Mouse (Mus musculus) frontal cortex, adult 2 months (tissue): Measurements from ENCODE around the gene Ralb. TPM values are rescaled to one million over a fixed set of nuclear protein-coding genes. Genes with fewer than 3 reads are reported as not detected.

Experiments used
- DNase-seq, 2 experiments: peaks; one replicate each; pipeline ENCODE4 v3.0.0; 2022; ENCODE audit warnings: low spot score in 1 of 2; ENCODE audit errors: extremely low spot score in 1 of 2
- polyA plus RNA-seq: library from polyadenylated mRNA; depleted of rRNA; stranded (reverse); fragments of >200 nt; gene quantifications from 2 replicates; pipeline ENCODE4 v1.2.3, GENCODE M21; 2012

Ralb gene
- polyA plus RNA-seq, 1 experiment, result 27.7 TPM

DNA sequence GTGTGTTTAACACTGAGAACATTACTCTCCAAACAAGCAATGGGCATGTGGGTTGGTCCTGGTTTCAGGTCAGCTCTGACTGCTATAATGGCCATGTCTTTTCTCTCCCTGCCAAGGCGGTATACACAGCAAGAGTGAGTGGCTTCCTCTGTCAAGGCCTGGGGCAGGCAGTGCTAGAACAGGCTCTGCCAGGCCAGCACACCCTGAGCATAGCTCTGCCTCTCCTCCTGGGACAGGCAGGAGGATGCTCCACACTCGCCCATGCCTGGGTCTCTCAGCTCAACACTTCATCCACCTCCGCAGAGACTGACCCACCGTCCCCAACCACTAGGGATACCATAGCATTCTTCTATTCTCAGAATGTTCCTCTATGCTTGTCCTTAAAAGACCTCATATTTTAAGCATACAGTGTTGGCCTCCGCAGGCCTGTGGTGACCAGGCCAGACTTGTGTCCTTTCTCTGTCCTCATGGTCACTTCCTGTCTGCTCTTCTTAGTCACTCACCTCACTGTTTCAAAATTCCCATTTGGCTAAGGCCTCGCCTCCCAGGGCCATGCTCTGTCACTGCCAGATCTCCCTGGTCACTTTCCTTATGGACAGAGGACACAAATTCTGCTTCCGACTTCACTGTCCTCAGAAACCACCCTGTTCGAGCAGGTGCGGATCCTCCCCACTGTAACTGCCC lies 9.7 kb downstream of the Ralb start:
- no peak for DNase-seq

DNA sequence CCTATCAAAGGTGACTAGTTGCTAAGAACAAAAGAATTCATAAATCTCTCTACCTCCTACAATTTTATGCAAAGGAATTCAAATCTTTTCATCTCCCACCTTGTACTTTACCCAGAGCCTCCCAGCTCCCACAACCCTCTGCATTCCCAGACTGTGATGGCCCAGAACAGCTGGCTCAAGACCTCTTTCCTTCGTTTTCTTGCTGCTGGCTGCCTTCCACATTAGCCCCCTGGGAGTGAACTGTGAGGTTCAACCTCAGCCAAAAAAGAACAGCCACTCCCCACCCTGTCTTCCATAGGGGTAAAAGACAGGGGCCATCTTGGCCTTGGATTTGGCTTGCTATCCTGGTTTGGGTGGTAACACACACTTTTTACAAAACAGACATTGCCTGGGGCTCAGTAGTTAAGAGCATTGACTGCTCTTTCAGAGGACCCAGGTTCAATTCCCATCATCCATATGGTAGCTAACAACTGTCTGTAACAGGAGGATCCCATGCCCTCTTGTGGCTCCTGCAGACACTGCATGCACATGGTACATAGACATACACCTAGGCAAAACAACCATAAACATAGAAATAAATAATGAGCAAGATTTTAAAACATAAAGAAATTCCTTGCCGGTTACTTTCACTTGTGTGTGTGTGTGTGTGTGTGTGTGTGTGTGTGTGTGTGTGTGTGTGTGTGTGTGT lies 10.4 kb downstream of the Ralb start:
- DNase-seq, result no peak

DNA sequence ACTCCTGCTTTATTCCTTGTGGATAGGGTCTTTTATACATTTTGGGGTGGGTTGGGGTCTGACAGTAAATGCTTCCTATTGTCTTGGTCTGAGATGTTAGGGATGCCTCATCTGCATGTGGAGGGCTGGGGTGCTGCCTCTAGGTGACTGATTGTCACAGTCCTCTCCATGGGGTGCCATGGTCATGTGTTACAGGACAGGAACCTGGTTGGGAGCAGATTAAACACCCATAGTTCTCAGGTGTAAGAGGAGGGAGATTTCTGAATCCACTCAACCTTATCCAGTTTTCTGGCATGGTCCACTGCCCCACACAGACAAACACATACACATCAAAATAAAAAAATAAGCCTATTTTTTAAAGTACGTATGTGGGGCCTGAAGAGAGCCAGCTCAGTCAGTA lies 12.1 kb downstream of the Ralb start:
- no peak for DNase-seq

DNA sequence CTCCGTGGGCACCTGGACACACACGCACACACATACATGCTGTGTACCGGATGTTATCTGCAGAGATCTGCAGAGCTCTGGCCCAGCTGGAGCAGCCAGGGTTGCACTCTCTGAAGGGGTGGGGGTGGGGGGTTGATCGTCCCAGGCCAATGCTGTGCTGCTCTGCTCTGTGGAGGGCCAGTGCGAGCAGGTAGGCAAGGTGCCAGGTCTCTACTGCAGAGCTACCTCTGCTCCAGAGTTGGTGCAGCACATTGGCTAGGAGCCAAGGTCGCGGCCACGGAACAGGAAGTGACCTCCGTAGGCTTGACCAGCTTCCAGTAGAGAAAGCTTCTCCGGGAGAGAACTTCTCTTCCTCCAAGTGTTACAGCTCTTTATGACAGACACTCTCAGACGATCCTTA lies 12.5 kb downstream of the Ralb start:
- no peak for DNase-seq

DNA sequence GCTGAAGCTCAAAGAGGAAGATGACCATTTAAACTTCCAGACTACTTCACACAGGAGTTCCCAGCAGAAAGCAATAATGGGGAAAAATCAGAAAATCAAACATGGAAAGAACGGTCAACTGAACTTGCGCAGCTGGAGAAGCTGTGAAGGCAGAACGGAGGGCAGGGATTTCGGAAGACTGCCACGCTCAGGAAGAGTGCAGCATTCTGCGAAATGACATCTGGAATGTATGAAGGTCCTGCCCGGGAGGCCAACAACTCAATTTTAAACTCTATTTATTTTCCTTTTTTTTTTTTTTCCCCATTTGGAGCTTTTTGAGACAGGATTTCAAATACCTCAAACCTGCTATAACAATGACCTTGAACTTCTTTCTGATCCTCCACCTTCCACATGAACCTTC lies 13.8 kb downstream of the Ralb start:
- no peak for DNase-seq

DNA sequence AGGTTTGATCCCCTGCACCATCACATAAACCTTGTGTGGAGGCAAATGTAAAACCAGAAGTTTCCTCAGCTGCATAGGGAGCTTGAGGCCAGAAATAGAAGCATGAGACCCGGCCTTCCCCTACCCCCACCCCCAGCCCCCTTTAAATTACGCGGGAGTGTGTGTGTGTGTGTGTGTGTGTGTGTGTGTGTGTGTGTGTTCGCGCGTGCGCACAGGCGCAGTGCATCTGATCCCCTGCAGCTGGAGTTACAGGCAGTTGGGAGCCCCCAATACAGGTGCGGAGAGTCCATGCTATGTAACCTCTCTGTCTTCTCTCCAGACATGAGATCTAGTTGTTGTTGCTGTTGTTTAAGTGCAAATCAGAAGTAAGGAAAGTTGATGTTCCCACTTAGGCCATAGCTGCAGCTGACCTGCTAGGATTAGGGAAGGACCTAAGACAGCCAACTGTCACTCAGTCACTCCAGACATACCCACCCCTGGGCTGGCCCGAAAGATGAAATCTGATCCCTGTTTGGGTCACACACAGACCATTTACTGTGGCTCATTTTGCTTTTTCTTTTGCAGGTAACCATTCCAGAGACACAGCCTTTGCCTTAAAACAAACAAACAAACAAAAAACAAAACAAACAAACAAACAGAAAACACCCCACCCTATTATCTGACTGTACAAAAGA lies 16.5 kb downstream of the Ralb start:
- DNase-seq, result no peak

DNA sequence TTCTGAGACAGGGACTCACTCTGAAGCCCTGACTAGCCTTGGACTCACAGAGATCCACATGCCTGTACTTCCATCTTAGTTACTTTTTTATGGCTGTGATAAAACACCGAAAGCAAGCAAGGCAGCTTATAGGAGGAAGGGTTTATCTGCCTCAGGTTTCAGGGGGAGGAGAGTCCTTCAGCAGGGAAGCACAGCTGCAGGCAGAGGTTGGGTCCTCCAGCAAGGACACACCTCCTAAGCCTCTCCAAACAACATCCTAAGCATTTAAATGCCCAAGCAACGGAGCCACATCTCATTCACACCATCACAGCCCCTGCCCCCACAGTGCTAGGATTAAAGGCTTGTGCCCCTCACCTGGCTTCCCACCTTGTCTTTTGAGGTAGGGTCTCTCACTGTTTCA lies 18.8 kb downstream of the Ralb start:
- DNase-seq, result no peak

DNA sequence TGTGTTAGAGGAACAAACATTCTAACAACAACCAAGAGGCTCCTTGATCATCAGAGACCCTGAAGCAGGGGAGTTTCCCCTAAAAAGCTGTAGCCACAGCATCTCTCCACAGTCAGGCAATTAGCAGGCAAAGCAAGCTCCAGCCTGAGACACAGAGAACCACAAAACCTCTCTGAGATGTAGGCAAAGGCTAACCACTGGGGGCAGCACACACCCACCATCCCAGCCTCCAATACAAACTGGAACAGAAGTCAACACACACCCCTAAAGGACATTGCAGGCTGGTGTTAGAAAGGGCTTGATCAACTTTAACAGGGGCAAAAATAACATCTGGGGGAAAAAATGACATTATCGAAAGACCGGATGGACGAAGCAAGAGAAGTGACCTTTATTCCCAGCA lies 20.1 kb downstream of the Ralb start:
- peak in 1 of 2 experiments; percentile 45 for DNase-seq

DNA sequence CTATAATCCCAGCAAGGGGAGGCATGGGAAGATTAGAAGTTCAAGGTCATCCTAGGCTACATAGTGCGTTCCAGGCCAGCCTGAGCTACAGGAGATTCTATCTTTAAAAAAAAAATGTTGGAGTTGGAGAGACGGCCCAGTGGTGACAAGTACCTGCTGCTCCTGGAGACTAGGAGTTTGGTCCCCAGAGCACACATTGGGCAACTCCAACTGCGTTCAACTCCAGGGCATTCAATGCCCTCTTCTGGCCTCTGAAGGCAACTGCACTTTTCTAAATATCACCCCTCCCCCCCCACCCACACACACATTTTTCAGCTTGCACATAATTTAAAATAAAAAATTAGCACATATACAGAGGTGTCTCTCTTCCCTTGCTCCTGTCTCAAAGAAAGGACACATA lies 21.7 kb downstream of the Ralb start:
- DNase-seq, result peak in 1 of 2 experiments; percentile 19

DNA sequence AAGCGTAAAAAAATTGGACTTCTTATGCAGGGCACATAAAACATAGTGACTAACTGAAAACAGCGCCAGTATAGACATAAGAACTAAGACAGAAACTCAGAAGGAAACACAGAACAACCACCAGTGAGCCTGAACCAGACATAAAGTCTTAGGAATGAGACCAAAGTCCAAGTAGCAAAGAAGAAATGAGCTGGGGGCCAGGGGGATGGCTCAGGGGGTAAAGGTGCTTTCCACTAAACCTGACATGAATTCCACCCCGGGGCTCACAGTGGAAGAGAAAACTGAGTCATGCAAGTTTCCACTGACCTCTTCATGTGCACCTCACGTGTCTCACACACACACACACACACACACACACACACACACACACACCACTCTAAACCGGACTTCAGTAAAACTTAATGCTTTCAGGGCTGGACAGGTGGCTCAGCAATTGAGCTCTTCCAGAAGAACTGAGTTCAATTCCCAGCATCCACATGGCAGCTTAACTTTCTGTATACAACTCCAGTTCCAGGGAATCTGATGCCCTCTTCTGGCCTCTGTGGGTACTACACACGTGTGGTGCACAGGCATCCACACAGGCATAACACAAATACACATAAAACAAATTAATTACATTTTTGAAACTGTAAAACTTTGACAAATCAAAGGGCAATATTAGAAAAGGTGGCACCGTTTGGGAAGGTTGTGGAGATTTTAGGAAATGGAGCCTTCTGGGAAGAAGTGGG lies 23.2 kb downstream of the Ralb start:
- no peak for DNase-seq

DNA sequence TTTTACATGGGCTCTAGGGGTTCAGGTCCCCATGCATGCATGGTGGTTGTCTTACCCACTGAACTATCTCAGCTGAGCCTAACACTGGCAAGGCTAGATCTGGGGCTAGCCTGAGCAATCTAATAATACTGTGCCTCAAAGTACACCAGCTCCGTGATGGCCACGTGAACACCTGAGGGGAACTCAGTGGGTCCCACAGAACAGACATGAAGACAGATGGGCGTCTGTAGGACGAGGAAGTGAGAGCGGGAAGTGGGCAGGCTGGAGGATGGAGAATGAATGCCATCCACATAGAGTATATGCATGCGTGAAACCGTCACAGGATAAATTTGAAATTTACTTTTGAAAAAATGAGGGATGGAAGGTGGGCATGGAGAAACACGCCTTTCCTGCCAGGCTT lies 23.9 kb downstream of the Ralb start:
- no peak for DNase-seq

DNA sequence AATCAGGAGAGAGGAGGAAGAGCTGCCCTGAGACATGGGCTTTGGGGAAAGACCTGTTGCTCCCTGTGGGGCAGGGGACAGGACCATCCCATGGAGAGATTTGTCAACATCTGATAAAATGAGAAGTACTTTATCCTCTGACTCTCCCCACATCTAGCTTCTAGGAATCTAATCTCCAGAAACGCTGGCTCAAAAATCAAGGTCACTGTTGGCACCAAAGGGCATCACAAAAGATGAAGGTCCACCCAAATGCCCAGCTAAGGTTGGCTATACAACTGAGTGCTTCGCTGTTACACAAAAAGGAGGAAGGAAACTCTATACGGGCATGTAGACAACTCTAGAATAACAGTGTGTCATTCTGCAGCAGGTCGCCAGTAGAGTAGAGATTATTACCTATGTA lies 25.0 kb downstream of the Ralb start:
- DNase-seq, result no peak

DNA sequence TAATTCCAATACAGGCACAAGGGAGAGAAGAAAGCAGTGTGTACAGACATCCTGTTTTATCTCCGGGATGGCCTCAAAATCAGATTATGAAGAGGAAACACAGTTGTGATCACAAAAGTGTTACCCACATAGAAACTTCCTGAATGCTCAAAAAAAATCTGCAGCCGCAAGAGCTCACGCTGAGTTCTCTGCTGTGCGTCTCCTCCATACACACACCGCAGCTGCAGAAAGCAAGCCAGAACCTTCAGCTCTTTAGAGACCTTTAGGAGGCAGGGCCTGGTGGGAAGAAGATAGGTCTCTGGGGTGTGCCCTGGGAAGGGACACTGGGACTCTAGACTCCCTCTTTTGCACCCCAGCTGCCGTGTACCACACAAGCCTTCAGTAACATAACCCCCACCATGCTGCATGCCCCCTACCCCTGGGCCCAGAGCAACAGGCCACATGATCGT lies 27.7 kb downstream of the Ralb start:
- no peak for DNase-seq

DNA sequence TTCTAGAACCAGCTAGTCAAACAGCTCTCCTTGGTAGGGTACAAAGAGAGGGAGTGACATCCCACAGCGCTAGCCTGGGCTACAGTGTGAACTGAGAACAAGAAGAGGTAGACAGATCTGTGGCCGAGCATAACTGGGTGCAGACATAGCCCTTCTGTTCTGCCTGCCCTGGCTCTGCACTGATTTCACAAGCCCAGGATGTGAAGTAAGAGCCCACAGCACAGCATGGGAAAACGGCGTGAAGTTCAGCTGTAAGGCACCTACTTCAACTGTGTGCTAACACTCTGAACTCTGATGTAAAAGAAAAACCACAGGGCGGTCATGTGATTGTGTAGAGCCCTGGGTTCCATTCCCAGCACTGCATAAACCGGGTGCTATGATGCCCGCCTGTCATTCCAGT lies 29.9 kb downstream of the Ralb start:
- DNase-seq, result no peak

DNA sequence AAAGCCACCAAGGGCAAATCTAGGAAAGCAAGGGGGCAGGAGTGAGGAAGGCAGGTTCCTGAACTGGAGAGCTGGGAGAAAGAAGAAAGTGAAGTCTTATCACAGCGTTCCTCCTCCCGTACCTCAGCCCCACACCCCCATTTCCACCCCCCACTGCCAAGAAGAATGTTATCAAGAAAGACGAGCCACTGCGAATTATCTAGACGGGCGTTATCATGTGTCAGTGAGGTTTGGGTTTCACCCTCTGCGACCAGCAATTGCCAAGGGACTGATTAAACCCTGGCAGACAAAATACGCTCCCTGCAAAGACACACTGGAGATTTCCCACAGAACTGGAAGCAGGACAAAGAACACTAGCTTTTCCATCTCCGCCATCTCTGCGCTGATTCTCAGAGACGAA lies 31.9 kb downstream of the Ralb start:
- DNase-seq, result no peak

DNA sequence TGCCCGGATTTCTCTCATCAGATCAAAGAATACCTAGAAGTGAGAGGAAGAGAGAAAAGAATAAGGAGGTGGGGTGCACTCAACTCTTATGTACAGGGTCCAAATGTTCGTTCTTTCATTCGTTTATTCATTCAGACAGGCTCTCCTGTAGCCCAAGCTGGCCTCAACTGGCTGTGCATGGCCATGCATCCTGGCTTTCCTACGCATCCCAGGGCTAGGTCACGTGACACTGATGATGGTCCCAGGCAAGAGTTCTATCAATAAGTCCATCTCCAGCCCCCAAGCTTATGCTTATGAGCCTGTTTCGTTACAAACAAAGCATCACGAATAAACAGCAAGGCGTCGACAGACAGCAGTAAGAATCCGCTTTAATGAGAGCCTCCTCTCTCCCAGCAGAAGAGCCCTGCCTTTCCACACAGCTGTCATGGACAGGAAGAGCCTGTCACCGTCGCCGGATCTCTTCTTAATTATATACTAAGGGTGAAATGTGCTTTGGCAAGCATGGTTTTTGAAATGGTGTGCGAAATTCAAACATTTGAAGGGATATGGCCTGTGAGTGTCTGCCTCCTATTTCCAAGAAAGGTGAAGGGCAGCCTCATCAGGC lies 32.7 kb downstream of the Ralb start:
- DNase-seq, result no peak

DNA sequence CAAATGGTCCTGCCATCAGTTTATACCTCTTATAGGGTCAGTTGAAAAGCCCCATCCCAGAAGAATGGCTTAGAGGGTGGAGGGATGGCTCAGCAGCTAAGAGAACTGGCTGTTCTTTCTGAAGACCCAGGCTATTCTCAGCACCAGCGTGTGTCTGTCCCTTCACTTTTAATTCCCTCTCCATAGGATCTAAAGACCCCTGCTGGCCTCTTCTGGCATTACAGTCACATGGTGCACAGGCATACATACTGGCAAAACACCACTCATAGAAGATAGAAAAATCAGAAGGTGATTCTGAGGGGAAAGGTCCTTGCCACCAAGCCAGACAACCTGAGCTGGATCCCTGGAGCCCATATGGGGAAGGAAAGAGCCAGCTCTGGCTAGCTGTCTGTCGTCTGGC lies 41.2 kb downstream of the Ralb start:
- DNase-seq, result no peak

DNA sequence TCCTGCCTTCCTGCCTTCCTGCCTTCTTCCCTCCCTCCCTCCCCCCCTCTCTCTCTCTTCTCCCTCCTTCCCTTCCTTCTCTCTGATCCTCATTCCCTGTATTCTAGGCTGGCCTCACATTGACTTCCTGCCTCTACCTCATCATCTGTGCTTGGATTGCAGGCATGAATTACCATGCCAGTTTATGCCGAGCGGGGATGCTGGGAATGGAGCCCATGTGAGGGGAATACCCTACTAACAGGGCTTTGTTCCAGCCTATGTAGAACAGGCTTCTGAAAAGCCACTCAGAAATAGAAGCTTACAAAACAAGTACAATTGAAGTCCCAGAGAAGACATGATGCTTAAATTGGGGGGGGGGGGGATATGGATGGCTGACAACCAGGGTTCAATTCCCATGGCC lies 44.5 kb downstream of the Ralb start:
- no peak for DNase-seq

DNA sequence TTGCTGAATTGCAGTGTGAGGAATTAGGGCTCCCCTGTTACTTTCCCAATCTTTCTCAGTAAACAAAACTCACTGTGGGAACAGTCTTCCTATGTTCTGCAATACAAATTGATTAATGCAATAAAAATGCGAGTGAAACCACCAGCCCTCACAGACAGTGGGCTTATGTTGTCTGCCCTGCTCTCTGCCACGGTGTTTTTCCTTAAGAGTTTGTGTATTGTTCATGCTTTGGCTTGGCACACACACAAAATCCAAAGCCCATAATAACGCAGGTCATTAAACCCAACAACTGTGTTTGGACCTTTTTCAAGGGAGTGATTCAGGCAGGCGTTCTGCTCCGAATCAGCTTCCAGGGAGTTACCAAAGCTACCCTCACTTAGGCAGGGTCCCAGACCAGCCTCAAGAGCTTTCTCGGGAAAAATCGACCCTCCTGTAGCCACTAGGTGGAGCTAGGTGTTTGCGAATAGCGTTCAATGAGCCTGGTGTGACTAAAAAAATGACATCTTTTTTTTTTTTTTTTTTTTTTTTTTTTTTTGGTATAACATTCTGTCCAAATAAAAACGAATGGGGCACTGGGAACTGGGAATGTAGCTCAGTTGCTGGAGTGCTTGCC lies 46.5 kb downstream of the Ralb start:
- peak; percentile 15 to 85 for DNase-seq

DNA sequence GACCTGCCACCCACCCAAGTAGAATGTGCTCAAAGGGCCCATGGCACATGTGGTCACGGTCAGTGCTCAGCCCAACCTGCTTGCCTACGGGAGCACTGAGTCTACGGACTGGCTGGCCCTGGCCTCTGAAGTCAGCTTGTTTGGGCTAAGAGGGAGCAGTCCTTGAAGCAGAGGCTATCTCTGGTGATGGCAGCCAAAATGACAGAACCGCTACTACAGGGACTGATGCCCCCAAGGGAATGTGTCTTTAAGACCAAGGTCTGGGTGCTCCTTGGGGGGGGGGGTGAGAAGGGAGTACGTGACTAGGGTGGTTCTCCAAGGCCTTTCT lies 47.1 kb downstream of the Ralb start:
- no peak for DNase-seq
